Mouse (Mus musculus): ENCODE data around the gene Abr.
A peak's percentile ranks its signal among the peaks of the same experiment; 100 is the strongest.

Abr gene

DNA sequence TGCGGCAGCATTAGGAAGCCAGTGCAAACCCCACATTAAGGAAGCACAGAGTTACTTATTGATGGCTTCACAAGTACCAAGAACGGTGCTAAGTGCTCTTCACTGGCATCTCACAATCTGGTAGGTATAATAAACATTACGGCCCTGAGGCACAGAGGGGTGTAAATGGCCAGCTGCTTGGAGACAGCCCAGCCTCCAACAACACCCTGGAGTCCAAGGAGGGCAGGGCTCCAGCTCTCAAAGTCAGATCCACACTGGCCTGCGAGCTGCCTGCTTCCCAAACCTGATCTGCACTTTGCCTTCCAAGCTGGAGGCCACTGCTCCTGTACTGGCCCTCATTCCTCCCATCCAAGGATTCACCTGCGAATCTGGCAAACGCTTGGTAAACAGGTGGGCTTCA lies 132.7 kb downstream of the Abr start:
- no peak for DNase-seq

DNA sequence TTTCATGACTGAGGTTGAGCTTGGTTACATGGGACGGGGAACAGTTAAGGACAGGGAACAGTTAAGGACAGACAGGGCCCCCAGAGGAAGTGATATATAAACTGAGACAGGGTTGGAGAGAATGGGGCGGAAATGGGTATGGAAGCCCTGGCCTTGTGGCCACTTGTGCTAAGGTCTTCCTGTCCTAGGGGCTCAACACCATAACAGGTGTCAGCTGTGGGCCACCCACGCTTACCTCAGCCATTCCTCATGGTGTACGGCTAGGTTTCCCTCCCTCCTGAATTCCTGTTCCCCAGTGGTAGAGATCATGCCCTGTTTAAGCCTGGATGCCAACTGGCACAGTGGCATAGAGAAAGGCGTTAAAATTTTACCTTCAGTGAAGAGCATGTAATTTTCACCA lies 135.1 kb downstream of the Abr start:
- DNase-seq = no peak

DNA sequence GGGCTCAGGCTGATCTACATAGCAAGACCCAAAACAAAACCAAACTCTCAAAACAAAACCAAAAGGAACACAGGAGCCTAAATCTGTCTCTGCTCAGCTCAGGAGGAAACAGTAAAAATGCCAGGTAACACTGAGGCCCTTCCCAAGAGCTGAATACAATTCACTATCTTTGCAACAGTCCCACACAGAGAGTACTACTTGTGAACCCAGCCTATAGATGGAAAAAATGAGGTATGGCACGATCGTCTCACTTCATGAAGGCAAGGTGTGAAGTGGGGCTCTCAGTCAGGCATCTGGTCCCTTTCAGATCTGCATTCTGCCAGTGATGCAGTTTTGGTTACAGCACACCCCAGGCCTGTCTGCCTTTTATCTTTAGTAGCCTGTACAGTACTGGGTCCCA lies 138.1 kb downstream of the Abr start:
- no peak for DNase-seq

DNA sequence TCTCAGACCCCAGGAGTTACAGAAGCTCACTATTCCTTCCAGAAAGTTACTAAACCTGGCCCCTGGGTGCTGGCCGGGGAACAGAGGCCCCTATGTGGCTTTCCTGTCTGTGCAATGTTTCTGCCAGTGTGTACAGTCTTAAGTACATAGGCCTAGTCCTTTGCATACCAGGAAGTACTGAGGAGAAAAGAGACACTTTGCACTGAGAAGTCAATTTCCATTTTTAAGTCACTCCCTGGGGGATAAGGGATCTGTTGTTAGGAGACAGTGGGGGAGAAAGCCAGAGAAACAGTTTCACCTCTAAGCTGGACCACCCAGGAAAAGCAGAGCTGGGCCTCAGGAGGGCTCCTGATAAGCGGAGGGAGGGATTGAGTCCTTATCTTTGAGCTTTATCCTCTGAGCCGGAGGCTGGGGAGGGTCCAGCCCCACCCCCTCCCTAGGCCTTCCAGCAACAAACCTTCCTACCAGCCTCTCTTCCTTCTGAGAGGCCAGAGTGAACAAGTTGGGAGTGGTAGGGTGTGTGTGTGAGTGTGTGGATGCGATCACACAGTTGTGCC lies 138.9 kb downstream of the Abr start:
- DNase-seq = no peak

DNA sequence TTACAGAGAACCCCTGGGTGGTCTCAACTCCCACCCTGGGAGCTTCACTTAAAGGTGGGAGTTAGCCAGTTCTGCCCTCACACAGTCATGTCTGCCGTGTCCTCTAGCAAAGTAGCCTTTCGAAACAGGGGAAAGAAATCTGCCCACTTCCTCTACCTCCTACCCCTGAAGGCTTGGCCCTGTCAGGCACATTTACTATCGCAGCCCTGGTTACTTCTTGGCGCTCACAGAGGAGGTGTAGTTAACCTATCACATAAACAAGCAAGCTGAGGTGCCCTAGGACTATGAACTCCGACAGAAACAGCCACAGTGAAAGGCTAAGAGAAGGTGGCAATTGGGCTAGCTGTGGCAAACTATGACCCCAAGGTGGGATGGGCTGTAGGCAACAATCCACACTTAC lies 139.4 kb downstream of the Abr start:
- no peak for DNase-seq

DNA sequence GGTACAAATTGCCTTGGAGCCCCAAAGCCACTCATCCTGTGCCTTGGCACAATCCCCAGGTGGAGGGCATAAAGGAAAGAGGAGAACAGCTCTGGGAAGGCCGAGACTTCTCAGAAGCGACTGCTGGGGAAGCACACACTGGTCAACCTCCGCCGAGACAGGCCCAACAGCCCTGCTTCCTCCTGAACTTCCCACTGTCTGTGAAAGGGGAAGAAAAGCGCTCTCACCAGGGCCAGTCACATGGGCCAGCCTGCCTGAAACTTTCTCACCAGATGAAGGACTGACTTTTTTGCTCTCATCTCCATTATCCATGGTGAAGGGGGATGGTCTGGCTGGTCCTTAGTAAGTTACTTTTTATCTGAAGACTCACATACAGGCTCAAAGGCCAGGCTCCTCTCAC lies 139.9 kb downstream of the Abr start:
- no peak for DNase-seq

DNA sequence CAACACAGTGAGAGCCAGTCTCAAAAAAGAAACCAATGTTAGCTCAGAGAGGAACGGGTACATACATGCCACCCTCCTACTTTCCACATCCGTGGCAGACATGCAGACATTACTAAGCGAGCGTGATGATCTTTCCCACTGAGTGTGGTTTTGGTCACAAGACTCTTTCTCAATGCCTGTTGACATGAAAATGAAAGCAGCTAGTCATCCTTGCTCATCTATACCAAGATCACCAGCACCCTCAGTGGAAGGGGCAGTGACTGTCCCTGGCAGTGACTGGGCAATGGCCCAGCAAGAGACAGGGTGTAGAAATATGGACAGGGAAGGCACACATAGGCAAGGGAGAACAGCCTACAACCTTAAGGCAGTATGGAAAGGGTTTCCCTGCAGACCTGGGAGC lies 142.4 kb downstream of the Abr start:
- DNase-seq = peak in 1 of 2 experiments; percentile 44

DNA sequence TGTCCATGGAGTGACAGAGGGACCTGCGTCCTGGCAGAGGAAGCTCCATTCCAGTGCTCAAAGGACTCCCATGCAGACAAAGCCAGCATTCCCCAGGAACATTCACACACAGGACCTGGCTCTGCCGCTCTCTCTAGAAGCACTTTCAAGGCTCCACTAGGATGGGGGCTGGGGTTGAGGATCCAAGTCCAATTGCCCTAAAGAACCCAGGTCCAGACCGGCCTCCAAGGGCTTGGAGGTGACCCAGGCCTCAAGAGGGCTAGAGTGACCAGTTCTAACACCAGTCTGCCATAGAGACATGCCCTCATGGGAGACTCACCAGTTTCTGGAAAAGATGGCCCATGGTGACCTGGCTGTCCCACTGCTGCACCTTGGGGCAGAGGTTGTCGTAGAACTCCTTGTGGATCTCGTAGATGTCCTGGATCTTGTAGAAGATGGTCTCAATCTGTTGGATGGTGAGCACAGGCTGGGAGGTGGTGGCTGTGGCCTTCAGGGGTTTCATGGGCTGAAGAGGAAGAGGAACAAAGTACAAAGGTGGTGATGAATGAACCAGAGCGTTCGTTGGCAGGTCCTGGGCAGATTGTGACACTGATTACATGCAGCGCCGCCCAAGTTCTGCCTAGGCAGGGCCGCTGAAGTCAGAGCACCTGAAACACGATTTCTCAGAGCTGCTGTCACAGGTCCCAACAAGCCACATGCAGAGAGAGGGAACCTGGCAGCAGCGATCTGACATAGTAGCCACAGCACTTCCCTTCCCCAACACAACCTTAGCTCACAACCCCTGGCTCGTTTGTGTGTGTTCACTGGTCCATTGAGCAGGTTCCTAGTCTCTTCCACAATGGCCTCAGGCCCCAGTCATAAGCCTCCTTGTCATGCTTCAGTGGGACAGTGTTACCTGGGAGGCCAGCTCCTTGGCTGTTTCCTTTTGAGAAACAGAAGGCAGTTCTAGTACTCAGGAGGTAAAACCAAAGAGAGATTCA lies 143.1 kb downstream of the Abr start:
- peak in 1 of 2 experiments; percentile 37 for DNase-seq

DNA sequence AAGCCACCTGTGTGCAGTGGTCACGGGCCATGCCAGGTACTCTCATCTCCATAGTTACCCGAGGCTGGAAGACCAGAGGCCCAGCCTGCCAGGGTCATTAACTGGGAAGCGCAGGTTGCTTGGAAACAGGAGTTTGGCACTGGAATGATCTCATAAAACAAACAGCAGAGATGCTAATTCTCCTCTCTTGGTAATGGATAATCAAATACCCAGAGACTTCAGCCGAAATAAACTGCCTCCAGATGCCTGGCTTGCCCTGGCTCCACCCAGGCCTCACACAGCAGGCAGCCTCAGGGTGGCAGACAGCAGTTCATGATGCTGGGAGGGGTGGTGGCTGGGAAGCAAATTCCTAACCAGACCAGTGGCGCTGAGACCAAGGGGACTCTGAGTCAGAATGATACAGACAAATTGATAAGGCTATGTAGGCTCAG lies 145.0 kb downstream of the Abr start:
- DNase-seq = no peak

DNA sequence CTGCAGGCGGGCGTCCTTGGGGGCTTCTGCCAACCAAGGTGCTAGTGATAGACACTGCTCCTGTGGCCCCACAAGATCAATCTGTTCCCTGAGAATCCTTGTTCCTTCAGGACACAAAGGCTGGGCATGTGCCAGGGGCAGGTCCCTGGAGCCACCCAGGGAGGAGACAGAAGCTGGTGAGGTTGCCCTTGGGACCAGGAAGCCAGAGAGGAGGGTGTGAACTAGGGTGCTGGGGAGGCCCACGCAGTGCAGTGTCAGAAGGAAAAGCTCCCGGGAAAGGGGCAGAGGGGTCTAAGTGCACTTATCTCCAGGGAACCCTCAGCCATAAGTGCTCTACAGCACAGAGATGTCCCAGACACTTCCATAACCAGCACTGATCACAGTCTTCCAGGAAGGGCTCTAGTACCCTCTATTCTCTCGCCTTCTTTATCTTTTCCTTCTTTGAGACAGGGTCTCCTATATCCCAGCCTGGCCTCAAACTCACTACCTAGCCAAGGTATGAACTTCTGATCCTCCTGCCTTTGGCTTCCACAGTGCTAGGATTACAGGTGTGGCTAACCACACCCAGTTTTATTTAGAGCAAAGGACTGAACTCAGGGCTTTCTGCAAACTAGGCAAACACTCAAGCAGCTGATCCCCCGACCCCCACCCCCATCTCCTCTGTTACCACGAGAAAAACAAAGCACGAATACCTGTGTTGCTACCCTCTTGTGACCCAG lies 145.6 kb downstream of the Abr start:
- DNase-seq = no peak

DNA sequence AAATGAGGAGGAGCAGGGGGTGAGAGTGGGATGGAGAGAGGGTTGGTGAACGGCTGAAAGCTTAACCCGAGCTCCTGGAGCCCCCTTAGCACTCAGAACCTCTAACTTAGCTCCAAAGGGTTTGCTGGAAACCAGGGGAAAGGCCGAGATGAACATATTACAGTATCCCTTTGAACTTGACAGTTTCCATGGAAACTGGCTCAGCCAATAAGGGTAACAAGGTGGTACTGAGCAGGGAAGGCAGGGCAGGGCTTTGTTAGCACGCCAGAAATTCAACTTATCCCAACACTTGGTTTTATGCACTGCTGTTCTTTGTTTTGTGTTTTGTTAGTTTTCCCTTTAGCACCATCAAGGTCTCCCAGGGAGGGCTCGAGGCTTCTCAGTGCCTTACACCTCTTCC lies 149.5 kb downstream of the Abr start:
- DNase-seq = no peak

DNA sequence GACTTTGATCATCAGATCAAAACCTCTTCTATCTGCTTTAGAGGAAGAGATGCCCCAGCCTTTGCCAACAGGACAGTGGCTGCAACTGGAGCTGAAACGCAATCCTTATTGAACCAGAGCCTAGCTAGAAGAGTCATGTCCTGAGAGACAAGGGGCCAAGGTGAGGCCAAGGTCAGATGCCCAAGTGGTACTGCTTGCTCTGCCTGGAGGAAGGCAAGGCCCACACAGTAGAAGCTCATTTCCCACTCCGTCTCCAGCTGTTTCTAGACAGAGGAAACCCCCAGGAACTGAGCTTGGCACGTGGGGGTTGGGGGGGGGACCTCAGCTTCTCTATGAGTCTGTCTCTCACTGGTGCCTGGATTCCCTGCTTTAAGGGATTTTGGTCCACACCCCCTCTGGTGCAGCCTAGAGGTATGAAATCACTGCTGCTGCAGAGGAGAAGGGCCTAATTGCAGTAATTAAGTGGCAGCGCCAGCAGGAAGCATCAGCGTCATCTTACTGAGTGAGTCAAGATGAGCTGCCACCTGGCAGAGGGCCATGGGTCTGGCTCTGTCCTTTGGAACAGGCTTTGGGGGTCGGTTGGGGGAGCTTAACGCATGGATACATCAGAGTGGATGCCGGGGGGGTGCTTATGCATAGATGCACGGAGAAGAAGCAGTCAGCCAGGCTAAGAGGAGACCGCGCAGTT lies 152.7 kb downstream of the Abr start:
- no peak for DNase-seq

DNA sequence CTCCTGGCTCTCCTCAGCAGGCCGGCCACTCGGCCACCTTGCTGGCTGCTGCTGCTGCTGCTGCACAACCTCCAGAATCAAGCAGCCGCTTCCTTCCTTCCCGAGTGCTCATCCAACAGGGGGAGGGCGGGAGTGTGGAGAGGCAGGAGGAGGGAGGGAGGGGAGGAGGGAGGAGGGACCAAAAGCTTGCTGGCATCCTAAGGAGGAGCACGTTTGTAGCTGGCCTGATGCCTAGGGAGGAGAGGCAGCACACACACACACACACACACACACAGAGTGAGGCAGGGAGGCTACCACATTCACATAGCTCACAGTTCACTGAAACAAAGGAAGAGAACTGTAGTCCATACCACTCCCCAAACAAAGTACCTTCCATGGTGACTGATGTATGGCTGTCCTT lies 153.8 kb downstream of the Abr start:
- no peak for DNase-seq

DNA sequence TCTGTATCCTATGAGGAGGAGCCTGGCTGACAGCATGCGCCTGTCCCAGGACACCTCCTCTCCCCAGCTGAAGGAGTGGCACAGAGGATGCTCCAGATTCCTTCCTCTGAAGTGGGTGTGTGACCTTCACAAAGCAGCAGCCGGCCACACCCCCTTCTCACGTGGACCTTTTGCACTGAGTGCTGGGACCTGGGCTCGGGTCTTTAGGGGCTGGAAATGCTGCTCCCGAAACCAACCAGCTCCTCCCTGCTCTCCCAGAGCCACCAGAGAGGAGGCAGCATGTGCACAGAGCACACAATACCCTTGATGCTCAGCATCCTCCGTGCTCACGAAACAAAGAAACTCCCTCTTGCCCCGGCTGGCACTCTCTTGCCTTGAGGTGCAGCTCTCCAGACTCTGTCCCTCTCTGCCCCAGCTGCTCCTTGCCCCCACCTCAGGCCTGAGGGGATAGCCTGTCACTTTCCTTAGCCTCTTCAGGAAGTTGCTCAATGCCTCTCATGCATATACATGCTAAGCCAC lies 154.6 kb downstream of the Abr start:
- DNase-seq = no peak

DNA sequence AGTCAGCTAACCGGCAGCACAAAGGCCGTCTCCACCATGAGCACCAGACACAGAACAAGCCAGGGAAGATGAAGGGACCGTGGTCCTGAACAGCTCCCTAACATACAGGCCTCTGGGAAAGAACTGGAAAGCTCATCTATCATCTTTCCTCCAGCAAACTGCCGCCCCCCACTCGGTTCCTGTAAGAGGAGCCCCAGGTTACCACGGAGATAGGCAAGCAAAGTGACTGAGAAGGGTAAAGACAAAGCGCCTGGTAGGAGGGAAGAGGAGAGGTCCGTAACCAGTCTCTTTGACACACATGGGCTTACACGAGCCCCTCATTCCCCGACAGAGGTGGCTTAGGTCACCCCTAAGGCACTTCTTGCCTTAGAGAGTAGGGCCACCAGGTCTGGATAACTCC lies 155.0 kb downstream of the Abr start:
- DNase-seq = no peak

DNA sequence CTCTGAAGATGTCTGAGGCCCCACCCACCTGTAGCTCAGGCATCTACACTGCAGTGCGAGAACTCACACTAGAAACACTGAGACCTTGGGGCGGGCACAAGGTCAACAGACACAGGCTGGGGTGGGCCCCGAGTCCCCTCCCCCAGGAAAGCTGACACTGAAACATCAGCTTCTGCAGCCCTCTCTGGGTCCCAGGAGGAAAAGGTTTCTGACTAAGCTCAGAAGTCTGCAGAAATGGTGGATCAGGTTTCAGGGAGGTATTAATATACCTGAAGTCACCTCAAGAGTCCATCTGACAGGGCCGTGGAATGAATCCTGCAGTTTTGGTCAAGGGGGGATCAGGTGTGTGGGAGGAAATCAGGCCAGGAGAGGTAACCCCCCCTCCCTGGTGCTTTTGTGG lies 156.2 kb downstream of the Abr start:
- no peak for DNase-seq

DNA sequence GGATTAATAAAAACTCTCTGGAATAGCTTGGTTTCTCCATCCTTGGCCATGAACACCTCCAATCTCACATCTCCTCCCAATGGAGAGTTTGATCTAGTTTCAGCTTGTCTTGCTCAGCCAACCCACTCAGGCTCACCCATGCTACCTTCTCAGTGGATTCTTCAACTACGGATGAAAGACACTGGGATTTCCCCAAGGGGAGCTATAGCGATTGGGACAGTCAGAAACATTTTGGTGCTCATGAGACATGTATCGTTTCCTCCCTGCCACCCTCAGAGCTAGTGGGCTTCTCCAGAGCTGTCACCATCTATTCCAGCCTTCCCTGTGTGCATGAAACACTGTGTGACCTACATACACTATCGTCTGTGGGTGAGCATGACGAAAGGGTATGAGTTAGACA lies 160.4 kb downstream of the Abr start:
- DNase-seq = no peak

DNA sequence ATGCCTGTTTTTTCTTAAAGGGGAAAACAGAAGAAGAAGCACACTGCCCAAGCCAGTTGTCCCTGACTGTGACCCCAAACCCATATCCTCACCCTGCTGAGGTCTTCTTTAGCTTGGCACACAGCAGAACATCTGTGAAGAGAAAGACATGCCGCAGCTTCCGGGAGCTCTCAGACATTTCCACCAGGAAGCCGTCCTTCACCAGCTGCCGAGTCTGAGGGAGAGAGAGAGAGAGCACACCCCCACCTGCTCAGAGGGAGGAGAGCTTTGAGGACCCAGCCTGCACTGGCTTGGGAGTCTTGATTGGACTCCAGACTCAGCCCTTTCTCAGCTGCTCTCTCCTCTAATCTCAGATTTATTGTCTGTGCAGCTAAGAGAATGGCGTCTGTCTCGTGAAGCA lies 160.9 kb downstream of the Abr start:
- peak in 1 of 2 experiments; percentile 48 for DNase-seq

DNA sequence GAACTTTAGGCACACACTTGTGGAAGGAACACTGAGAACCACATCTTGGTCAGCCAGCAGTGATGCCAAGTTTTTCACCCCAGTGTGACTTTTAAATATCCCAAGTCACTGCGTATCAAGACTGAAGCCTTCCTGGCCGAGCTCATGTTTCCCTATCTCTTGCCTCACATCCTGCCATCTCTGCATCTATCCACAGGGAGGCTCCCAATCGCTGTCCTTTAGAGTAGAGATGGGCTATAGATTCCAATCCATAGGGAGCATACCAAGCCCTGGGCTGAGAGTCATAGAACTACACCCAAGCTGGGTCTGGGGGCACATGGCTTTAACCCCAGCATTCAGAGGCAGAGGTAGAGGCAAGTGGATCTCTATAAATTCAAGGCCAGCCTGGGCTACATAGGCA lies 162.6 kb downstream of the Abr start:
- DNase-seq = no peak

DNA sequence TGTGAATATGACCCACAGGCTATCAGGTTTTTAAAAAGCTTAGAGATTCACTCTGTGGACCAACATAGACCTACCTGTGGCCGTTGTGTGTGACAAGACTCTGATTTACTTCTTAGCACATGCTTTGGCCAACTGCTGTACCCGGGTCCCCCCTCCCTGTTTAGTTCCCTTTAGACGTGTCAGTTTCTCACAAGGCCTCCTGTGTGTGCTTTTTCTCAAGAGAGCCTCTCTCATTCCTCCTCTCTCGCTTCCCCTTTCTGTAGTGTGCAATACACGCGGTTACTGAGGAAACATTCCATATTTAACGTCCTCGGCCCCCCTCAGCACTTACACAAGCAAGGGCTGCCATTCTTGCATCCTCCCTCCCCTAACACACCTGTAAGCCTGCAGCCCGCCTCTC lies 163.4 kb downstream of the Abr start:
- DNase-seq = no peak

DNA sequence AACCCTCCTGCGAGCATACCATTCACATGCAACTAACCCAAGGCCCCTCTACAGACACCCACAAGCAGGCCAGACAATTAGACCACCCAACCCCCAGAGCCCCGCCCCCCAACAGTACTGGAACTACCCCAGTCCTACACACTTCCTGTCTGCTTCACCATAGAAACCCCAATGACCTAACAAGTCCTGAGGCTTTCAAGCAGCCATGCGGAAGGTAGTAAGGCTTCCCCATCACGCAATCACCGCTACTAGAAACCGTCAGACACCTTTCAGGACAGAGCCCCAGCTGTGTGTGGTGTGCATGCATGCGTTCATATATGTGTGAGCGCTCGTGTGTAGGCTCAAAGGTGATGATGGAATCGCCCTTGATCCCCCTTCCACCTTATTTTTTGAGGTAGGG lies 165.2 kb downstream of the Abr start:
- DNase-seq = peak; percentile 22 to 34

DNA sequence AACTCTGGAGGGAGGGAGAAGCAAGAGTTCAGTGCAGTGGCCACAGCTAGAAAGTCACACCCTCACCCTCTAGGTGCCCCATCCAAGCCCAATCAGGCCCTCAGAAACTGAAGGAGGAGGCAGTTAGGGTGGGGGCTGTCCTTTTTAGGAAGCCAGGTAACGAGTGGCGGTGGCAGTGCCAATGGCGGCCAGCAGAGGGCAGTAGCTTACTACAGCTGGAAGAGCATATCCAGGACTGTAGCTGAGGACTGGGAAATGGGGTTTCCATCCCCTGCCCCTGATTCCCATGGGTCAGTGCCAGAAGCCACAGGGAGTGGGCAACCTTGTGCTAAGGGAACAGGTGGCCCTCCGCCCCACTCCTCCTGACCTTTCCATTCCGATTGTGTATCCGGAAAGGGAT lies 165.9 kb downstream of the Abr start:
- DNase-seq = peak; percentile 87 to 92

DNA sequence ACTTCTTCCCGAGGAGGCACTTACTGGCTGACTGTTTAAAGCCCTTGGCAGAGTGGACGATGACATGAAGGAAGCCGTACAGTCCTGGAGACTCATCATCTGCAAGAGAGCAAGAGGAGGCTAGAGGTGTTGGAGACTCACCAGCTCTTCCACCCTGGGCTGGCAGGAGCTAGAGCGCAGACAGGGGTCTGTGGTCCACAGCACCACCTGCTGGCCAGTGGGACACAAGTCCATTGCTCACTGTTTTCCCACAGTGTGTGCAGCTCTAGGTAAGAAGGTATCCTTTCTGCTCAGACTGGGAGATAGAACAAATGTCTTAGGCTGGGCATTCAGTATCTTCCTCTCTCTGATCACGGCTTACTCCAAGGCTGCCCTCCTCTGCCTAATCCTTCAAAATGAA lies 167.6 kb downstream of the Abr start:
- DNase-seq = peak; percentile 65 to 68
